Mouse (Mus musculus): ENCODE data around the gene Mgat4e.
A peak's percentile ranks its signal among the peaks of the same experiment; 100 is the strongest.

Mgat4e gene

DNA sequence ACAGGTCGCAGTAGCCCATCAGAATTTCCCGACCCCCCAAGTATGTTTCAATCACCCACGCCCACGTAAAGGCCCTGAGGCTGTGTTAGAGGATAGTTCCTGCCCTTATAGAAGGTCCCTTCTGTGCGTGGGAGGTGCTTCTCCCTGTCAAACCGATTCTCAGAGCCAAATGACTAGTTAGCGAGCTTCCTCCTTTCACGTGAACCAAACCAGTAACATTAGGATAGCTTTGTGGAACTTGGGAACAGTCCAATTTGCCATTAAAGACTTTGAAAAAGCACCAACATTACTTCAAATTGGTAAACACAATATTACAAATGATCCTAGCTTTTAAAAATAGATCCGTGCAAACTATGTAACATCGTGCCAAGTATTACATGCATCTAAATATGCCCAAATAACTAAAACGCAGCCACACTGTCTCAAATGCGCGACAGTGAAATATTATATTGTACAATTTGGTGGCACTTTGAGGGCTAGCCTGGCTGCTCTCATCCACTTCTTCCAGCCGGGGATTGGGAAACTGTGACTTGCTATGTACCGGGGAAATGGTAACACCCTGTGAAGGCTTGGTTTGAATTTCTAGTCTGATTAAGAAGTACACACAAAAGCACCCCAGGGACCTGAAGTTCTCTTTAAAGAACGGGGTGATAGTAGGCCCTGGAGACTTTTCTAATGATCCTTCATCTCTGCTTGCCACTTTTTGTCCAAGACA, 35.4 kb downstream of the Mgat4e start:
- no peak for DNase-seq (ENCODE audit: low spot score in 2 of 2)

DNA sequence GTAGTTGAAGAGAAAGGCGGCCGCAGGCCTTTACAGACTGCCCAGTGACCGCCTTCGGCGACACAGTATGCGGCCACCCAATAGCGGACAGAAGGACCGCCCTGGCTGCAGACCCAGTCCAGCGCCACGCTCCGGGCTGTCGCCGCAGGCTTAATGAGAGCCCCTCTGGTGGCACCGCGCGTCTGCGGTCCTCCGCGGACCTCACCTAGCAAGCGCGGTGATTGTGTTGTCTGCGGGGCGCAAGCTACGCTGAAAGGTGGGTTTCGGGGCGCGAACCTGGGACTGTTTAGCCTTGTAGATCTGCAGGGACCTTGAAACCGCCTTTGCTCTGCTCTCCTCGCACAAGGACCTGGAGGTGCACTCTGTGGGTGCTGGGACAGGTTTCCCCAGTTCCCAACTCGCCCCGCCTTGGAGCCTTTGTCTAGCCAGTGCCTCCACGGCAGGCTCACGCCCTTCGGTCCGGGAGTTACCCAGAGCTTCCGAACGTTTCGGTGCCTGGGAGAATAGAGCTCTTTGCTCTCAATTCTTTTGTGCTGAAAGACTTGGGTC, 36.1 kb downstream of the Mgat4e start:
- DNase-seq (ENCODE audit: low spot score in 2 of 2), result peak; percentile 60 to 71

DNA sequence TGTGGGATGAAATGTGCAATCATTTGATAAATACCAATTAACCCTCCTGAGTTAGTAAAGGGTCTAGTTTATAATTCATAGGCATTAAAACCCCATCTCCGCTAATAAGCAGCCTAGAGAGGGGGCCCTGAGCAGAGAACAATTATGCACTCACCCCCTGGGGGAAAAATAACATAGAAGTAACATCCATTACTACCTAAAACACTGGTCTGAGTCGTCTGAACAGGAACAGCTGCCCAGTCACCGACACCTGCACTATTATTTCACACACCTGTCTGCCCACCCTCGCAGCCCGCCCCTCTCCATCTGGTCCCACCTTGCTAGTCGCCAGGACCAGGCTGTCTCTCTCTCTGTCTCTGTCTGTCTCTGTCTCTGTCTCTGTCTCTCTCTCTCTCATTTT, 36.9 kb downstream of the Mgat4e start:
- DNase-seq (ENCODE audit: low spot score in 2 of 2), result no peak

DNA sequence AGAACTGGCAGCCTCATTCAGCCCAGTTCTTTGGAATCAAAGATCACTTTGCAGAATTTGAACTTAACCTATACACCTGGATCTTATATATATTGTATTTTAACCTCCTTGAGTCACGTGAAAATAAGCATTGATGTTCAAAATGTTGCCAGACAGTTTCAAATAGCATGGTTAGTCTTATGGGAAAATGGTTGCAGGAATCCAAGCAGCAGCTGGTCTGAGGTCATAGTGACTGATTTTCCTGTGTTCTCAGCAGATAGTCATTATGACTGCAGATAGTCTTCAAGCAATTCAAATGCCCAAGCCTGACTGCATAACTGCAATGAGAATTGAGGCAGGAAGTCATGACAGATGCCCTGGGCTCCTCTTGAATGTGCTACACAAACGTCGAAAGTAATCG, 37.3 kb downstream of the Mgat4e start:
- DNase-seq (ENCODE audit: low spot score in 2 of 2), result no peak

DNA sequence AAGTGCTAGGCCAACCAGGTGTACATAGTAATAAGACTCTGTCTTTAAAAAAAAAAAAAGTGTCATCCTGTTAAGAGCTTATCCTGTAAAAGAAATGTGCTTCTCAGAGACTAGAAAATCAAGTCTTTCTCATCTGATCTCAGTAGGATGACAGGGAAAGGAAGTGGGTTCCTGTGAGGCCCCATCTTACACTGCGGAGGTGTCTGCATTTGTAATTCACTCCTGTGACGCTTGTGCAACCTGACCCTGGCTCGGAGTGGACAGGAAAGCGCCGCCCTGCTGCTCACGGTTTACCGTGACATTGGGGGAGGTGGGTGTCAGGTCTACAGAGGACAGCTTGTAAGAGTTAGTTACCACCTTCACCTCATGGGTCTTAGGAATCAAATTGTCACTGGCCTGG, 39.5 kb downstream of the Mgat4e start:
- no peak for DNase-seq (ENCODE audit: low spot score in 2 of 2)

DNA sequence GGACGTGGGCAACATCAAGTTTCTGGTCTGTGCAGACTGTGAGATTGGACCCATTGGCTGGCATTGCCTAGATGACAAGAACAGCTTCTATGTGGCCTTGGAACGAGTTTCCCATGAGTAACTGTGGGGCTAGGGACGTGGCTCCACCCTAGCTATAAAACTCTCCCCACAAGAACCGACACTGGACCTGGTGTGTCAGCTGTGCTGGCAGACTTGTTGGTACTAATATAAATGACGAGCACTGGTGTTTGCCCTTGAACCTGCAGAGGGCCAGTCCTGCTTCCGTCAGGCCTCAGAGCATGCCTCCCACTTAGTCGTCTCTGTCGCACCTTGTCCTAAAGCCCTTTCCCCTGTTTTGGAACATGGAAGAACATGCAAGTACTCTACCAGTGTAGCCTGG, 43.3 kb downstream of the Mgat4e start:
- no peak for DNase-seq (ENCODE audit: low spot score in 2 of 2)

DNA sequence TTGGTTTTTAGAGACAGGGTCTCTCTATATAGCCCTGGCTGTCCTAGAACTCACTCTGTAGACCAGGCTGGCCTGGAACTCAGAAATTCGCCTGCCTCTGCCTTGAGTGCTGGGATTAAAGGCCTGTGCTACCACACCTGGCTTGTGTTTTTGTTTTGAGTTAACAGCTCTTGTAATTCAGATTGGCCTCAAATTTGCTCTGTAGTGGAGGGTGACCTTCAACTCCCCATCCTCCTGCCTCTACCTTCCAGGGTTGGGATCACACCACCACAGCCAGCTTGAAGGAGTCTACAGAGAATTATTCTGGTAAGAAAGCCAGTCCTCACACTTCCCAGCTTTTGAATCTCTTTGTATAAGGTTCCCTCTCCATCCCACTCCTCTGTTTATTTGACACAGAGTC, 48.6 kb downstream of the Mgat4e start:
- DNase-seq (ENCODE audit: low spot score in 2 of 2), result no peak

DNA sequence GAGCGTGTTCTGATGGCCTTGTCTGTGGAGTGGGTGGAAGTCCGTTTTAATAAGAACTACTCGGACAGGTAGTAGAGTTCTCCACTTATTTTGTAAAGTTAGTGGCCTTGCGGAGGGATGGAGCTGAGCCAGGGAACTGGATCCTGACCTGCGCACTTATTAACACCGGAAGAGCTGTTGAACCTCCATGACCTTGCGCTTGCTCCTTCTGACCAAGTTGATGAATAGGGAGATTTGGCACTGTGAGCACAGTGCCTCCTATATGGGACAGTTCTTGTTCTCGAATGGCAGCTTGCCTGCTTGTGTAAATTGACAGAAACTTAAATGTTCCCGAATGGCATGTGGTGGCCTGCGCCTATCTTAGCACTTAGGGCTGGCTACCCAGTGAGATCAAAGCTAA, 53.5 kb downstream of the Mgat4e start:
- no peak for DNase-seq (ENCODE audit: low spot score in 2 of 2)

DNA sequence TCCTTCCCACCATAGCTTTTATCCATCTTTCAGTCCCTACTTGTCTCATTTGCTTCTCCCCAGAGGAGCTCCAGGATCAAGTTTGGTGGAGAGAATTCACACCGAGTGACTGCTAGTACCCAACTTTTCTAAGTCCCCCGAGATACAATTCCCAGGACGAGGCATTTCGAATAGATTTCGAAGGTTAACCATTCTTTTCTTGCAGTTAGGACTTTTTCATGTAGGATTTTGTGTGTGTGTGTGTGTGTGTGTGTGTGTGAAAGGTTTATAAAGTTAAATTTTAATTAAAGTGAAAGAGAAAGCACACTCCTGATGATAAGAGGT, 54.3 kb downstream of the Mgat4e start:
- DNase-seq (ENCODE audit: low spot score in 2 of 2), result no peak

DNA sequence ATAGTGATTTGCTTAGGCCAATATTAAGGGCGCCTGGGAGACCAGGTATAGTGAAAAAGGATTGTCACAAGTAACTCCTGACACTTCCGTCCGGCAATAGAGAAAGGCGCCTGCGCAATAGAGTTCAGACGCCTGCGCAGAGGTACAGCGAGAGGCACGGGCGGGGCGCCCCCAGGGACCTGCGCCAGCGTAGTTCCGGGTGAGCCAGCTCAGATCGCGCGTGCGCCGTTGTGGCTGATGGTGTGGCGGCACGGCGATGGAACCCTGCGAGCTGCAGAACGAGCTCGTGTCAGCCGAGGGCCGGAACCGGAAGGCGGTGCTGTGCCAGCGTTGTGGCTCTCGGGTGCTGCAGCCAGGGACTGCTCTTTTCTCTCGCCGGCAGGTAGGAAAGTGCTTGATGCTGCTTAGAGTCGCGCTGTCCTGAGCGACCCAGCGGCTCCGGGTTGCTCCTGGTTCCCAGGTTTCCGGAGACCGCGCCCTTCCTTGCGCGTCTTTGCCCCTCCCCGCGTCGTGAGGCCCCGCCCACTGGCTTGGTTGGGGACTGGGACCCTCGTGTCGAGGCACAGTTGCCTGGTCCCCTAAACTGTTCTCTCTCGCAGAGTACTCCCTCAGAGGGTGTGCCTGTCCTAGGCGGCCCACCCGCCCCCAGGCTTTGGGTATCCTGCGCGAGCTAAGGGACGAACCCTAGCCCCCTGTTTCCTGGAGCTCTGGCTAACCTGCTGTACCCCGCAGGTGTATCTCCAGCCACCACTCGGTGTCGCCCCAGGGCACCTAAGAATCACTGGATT, 54.9 kb downstream of the Mgat4e start, which contains the start of gene Rabif:
TSS of gene Rabif (plus strand) at position 221 of the 788 bp plus-strand sequence.
- peak; percentile 97 to 98 for DNase-seq (ENCODE audit: low spot score in 2 of 2)

DNA sequence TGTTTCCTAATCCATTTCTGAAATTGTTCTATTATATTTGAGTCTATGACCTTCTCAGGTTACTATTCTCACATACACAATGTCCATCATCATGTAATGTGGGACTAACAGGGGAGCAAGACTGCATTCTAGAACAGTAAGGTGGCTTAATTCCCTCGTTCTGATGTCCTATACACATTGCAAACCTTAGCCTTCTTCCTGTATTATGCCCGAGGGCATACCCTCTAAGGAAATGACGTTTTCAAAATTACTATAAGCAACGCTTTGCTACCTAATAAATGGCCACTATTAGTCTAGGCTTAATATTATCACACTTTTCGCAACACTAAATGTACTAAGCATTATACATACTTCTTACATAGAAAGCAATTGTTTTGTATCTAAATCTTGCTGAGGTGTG, 55.5 kb downstream of the Mgat4e start:
- no peak for DNase-seq (ENCODE audit: low spot score in 2 of 2)

DNA sequence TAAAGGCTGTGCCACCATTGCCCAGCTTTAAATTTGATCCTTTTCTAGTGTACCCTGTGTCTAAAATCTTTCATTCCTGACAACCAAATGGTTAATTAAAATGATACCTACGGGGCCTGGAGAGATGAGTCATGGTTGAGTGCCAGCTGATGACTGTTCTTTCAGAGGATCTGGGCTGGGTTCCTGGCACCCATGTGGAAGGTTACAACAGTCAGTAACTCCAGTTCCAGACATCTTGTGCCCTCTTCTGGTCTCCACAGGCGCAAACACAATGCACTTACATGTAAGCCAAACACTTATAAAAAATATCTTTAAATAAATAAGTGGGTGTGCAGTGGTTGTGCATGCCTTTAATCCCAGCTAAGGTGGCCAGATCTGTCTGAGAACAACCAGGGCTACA, 56.0 kb downstream of the Mgat4e start:
- DNase-seq (ENCODE audit: low spot score in 2 of 2), result no peak

DNA sequence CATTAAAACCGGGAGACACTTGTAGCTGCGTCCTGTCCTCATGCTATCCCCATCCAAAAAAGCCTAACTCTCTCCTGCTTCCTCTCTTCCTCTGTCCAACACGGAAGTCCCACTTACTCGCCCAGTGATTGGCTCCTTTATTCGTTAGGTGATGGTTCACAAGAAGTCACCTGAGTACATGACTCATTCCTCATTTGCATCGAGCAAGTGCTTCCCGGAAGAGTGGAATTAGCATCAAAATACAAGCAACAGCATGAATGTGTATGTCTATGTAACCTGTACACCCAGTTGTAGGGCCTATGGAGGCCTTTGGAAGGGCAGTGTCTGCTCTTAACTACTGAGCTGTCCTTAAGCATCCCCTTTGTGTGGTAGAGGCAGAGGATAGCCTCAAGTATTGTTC, 57.2 kb downstream of the Mgat4e start:
- DNase-seq (ENCODE audit: low spot score in 2 of 2), result no peak

All from urinary bladder, adult 18-20 months (tissue).